Mouse (Mus musculus) spleen, adult 2 months (tissue): ENCODE results near the gene Zdhhc15. TPM values are rescaled to one million over a fixed set of nuclear protein-coding genes. Genes with fewer than 3 reads are reported as not detected.
A peak's percentile ranks its signal among the peaks of the same experiment; 100 is the strongest.
"Not testable (repeated sequence)": the region's sequence is repeated elsewhere in the genome, so short reads cannot be mapped to it uniquely, and the experiment has no call there.

Experiments used
- DNase-seq, 2 experiments: peaks; one replicate each; pipeline versions ENCODE4 v3.0.0 to v3.0.0-alpha.2; 2012 to 2021; ENCODE audit warnings: low spot score in 2 of 2, low read depth in 1 of 2
- H3K27ac ChIP-seq: fragments of 200-500 bp; 2 replicates; pipeline ENCODE4 v1.5.1; 2012; ENCODE audit warnings: low read length, inconsistent platforms; ENCODE audit not compliant: insufficient read depth
- H3K27me3 ChIP-seq: fragments of 200-500 bp; 2 replicates; pipeline ENCODE4 v1.6.1; 2012; ENCODE audit warnings: mild to moderate bottlenecking, moderate library complexity, low read length, inconsistent platforms; ENCODE audit not compliant: control insufficient read depth, insufficient read depth
- H3K36me3 ChIP-seq: fragments of 200-500 bp; 2 replicates; pipeline ENCODE4 v1.6.1; 2012; ENCODE audit warnings: mild to moderate bottlenecking, low read length, inconsistent platforms; ENCODE audit not compliant: control insufficient read depth, insufficient read depth
- H3K4me1 ChIP-seq: fragments of 200-500 bp; 2 replicates; pipeline ENCODE4 v1.6.1; 2011; ENCODE audit warnings: inconsistent platforms; ENCODE audit not compliant: control insufficient read depth, insufficient read depth, insufficient read length
- H3K4me3 ChIP-seq: fragments of 200-500 bp; 2 replicates; pipeline ENCODE4 v1.5.1; 2011; ENCODE audit warnings: mild to moderate bottlenecking, inconsistent platforms; ENCODE audit not compliant: insufficient read depth, insufficient read length; ENCODE audit errors: extremely low read depth
- CTCF ChIP-seq: fragments of 200-500 bp; IDR thresholded peaks from 2 replicates; pipeline ENCODE4 v1.5.1; 2011; ENCODE audit warnings: mild to moderate bottlenecking, inconsistent platforms; ENCODE audit not compliant: insufficient read depth, insufficient read length, insufficient replicate concordance; ENCODE audit errors: extremely low read depth
- POLR2A ChIP-seq: fragments of 200-500 bp; IDR thresholded peaks from 2 replicates; pipeline ENCODE4 v1.6.1; 2011; ENCODE audit warnings: low read depth, low read length, inconsistent platforms
- WGBS: fragments of 180-500 bp; shearing (Covaris S2); methylation state at CpG from one replicate; pipeline ENCODE4 v1.1.7; 2018; 5-methylcytosine and 5-hydroxymethylcytosine counted together
- polyA plus RNA-seq: library from polyadenylated mRNA; depleted of rRNA; stranded (reverse); fragments of >200 nt; gene quantifications from 2 replicates; pipeline ENCODE4 v1.2.3, GENCODE M21; 2012; rRNA removed

The Zdhhc15 gene
- 0.65 and 0.96 TPM in 2 replicates for polyA plus RNA-seq

GRCm38 (mm10) chrX:104670757-104671549, at the start of gene Zdhhc15:
Gene Zdhhc15 (minus strand): TSS chrX:104671064.
- Histone ChIP-seq H3K36me3 (no peaks in the 10 kb centered on the region), H3K4me1 (no peaks in the 10 kb centered on the region), H3K27ac (peak within 1 kb of the TSS; percentile 80), H3K4me3 (peak within 1 kb of the TSS; percentile 64), H3K27me3 (no peaks in the 10 kb centered on the region)
- 31% methylated on average over 30 of the region's 31 CpGs for WGBS
- peak in 1 of 2 experiments; percentile 13 for DNase-seq
- no peak for TF ChIP-seq POLR2A
- TF ChIP-seq CTCF = no peak

GRCm38 (mm10) chrX:104707935-104708334, 37.1 kb upstream of the Zdhhc15 start:
- Histone ChIP-seq H3K27me3 (no peaks in the 10 kb centered on the region), H3K4me3 (no peak overlapping the region), H3K27ac (no peak overlapping the region), H3K36me3 (no peaks in the 10 kb centered on the region), H3K4me1 (no peaks in the 10 kb centered on the region)
- TF ChIP-seq CTCF (no peak), POLR2A (no peak)
- 85% methylated on average over 2 of the region's 2 CpGs for WGBS
- DNase-seq = no peak

DNA sequence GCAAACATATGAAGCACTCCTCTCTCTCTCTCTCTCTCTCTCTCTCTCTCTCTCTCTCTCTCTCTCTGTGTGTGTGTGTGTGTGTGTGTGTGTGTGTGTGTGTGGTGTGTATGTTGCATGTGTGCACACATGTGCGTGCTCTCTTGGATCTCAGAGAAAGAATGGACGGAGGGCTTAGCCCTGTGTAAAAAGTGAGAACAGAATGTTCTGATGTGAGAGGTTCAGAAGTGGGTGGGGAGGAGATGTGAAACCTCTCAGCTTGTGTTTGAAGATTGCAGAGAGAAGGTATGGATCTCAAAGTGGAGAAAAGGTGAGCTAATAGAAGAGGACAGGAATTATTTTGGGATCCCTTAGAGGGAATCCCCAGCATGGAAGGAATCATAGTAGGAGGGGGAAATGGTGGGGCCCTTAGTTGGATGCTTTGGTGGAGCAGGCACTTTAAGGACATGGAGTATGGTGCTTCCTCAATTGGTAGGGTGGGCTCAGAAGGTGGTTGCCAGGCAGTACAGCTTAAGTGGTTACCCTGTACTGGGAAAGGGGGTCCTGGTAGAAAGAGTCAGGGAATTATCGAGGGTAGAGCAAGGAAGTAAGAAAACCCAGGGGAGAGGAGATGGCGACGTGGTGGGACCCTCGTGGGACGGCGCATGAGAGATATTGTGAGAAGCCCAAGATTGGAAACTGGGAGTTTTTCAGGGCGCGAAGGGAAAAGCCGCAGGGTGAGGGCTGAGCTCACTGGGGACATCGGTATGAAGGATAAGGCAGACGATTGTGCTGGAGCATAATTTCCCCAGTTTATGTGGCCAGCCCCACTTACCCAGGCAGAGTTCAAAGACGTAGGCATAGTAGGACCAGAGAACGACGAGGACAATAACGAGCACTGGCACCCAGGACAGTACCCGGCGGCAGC, 761 bp downstream of the Zdhhc15 start:
- 29% methylated on average over 19 of the region's 19 CpGs for WGBS
- peak overlapping the region; percentile 80 for H3K27ac ChIP-seq

GRCm38 (mm10) chrX:104656976-104657375, 13.9 kb downstream of the Zdhhc15 start:
- Histone ChIP-seq H3K36me3 (no peaks in the 10 kb centered on the region), H3K27me3 (no peaks in the 10 kb centered on the region), H3K27ac (no peak overlapping the region), H3K4me1 (no peaks in the 10 kb centered on the region), H3K4me3 (no peak overlapping the region)
- 94% methylated on average over 1 of the region's 1 CpGs for WGBS
- TF ChIP-seq POLR2A (no peak), CTCF (no peak)
- DNase-seq = no peak

More for the DNA sequence above, 761 bp downstream of the Zdhhc15 start:
- Histone ChIP-seq H3K27me3 (no peaks in the 10 kb centered on the region), H3K4me3 (peak overlapping the region; percentile 64), H3K36me3 (no peaks in the 10 kb centered on the region), H3K4me1 (no peaks in the 10 kb centered on the region)
- TF ChIP-seq POLR2A (no peak), CTCF (no peak)
- no peak for DNase-seq

DNA sequence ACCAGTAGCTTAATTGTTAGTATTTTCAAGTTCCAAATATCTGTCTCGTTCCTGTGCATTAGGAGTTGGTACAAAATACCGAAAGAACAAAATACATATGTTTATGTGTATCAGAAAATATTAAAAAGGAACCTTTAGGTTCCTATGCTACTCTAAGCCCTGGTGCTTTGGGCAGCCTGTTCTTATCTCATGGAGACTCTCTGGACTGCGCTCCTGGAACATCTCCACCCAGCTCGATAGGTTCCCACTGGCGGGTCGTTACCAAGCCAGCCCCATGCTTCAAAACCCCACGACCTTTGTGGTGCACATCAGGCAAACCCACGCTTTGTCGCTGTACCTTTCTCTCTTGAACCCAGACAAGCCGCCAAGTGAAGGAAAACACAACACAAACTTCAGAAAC, 58.3 kb downstream of the Zdhhc15 start:
- H3K27me3 ChIP-seq = no peaks in the 10 kb centered on the region
- 87% methylated on average over 10 of the region's 10 CpGs for WGBS
- H3K4me3 ChIP-seq = no peak overlapping the region
- no peak for DNase-seq
- H3K4me1 ChIP-seq = no peaks in the 10 kb centered on the region
- no peak overlapping the region for H3K27ac ChIP-seq
- H3K36me3 ChIP-seq = no peaks in the 10 kb centered on the region
- TF ChIP-seq CTCF = no peak

DNA sequence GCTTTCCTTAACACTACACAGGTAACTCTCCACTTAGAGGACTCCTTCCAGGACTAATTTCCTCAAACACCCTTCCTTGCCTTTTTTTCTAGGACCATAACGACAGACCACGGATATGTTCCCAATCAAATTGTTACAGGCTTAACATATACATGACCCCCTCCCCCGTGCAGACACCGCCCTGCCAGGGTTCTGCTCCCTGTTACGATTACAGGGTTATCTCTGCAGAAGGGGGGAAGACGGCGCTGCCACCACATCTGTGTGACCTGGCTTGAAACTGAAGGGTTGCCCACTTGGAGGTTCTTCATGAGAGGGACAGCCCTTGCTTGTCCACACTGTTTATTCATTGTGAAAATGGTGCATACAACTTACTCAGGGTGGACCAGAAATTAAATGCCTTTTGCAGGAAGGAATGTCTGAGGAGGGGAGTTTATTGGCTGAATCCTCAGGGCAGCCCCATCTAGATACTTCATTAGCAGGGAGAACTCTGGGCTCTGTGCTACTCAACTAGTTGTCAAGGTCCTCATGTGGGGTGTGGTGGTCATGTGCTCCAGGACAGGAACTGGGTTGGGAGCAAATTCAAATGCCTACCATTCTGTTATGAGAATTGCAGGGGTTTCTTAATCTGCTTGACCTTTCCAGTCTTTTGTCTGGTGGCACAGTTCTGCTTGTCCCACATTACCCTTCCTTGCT, 67.0 kb downstream of the Zdhhc15 start:
- H3K36me3 ChIP-seq, H3K4me3 ChIP-seq, H3K27ac ChIP-seq, H3K27me3 ChIP-seq, DNase-seq, H3K4me1 ChIP-seq: not testable (repeated sequence)
- WGBS = 94% methylated on average over 2 of the region's 7 CpGs

DNA sequence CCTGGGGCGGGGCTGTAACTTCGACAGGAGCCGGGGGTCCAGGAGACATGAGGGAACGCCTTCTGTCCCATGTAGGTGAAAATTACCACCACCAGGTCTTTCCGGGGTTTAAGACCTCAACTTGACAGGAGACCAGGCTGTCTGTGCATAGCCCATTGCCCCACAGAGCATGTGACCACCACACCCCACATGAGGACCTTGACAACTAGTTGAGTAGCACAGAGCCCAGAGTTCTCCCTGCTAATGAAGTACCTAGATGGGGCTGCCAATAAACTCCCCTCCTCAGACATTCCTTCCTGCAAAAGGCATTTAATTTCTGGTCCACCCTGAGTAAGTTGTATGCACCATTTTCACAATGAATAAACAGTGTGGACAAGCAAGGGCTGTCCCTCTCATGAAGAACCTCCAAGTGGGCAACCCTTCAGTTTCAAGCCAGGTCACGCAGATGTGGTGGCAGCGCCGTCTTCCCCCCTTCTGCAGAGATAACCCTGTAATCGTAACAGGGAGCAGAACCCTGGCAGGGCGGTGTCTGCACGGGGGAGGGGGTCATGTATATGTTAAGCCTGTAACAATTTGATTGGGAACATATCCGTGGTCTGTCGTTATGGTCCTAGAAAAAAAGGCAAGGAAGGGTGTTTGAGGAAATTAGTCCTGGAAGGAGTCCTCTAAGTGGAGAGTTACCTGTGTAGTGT, 68.5 kb downstream of the Zdhhc15 start:
- not testable (repeated sequence) for H3K4me1 ChIP-seq, H3K27me3 ChIP-seq, H3K36me3 ChIP-seq, DNase-seq, H3K27ac ChIP-seq, H3K4me3 ChIP-seq
- WGBS = 94% methylated on average over 8 of the region's 13 CpGs
